Mouse (Mus musculus): ENCODE measurements around the gene Mrps2.

Mrps2 gene

GRCm38 (mm10) chr2:28467860-28468485, at the start of gene Mrps2:
TSS of gene Mrps2 (plus strand) at chr2:28468066.
- peak; percentile 95 for DNase-seq (ENCODE audit: low read depth, low spot score)

GRCm38 (mm10) chr2:28419898-28420297, 48.0 kb upstream of the Mrps2 start:
- peak; percentile 93 for DNase-seq (ENCODE audit: low read depth, low spot score)

DNA sequence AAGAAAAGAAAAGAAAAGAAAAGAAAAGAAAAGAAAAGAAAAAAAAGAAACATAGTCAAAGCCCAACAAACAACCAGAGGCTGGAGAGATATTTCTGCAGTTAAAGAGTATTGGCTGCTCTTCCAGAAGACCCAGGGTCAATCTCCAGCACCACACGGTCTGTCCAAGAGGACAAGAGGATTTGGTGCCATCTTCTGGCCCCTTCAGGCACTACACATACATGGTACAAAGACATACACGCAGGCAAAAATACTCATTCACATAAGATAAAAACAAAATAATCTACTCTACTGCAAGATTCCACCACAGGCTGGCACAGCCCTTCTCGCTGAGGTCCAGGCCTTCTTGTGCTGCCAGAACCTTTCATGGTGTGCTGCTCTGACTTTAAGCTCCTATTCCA, 44.7 kb upstream of the Mrps2 start:
- peak; percentile 88 for DNase-seq (ENCODE audit: low read depth, low spot score)

DNA sequence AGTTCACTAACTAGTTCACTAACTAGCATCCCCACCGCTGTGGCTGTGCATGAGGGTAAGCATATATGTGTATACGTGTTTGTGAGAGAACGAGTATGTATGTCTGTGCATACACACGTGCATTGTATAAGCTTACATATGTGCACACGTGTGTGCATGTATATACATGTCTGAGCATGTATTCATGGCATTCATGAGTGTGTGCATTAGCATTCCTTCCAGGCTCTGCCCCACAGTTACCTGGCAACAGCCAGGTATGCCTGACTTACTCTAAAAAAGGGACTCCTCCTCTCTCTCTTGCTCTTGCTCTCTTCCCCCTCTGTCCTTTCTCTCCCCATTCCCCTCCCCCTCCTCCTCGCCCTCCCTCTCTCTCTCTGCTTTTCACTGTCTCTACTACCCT, 40.6 kb upstream of the Mrps2 start:
- DNase-seq (ENCODE audit: low read depth, low spot score) = no peak

DNA sequence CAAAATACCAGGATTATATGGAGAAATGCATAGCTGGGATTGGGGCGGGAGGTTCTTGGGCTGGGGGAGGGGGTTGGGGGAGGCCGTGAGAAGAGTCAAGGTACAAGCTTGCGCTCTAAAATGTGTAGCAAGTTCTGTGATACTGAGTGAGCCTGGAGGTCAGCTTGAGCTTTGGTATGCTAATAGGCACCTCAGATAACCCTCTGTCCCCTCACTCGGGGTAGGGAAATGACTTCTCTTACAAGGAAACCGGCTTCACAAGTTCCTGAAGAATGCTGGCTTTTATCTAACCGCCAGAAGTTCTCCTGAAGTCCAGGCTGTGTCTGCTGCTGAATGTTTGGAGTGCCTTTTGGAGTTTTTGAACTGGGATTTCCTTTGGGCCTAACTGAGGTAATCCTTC, 37.0 kb upstream of the Mrps2 start:
- DNase-seq (ENCODE audit: low read depth, low spot score) = peak; percentile 34

DNA sequence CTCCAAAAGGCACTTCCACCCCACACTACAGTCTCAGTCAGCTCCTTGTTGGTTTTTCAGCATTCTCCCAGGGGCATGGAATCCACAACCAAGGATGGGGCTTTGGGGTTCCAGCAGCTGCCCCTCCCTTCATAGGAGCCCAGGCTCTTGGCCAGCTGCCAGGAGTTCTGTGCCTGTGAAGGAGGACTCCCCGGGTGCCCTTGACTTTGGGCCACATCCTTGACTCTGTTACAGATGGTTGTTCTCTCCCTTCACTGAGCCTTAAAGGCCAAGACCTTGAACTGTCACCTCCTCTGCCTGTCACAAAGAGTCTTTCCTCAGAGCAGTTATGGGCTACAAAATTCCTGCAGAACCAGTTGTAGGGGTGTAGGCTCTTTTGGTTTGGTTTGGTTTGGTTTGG, 35.1 kb upstream of the Mrps2 start:
- DNase-seq (ENCODE audit: low read depth, low spot score) = peak; percentile 86

DNA sequence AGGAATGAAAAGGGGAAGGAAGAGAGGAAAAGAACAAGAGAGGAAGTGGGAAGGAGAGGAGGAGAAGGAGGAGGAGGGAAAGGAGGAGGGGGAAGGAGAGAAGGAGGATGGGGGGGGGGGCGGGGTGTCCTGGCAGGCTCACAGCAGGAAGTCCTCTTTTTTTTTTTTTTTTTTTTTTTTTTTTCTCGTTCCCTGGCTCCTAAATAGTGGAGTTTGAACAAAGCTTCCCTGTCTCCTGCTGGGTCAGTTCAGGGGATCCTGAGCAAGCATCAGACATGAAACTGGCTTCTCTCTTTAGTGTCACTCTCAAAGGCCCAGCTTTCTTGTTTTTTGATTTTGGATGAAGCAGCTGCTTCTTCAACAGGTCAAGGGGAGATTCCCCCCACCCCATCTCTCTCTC, 34.4 kb upstream of the Mrps2 start:
- no peak for DNase-seq (ENCODE audit: low read depth, low spot score)

DNA sequence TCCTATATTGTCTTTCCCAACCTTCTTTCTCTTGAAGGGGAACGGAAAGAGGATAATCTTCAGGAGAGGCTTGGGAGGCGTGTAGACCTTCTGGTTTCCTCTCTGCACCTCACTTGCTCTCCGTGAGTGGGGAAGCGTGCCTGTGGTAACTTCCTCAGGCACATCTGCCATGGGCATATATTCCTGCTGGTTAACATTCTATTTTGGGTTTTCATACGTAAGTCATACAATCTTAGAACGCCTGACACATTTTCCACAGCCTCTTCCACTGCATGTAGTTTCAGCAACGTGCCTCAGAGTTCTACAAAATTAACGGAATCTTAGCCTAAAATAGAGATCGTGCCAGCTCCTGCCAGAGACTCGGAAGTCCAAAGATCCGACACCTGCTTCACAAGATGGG, 32.5 kb upstream of the Mrps2 start:
- DNase-seq (ENCODE audit: low read depth, low spot score) = no peak

DNA sequence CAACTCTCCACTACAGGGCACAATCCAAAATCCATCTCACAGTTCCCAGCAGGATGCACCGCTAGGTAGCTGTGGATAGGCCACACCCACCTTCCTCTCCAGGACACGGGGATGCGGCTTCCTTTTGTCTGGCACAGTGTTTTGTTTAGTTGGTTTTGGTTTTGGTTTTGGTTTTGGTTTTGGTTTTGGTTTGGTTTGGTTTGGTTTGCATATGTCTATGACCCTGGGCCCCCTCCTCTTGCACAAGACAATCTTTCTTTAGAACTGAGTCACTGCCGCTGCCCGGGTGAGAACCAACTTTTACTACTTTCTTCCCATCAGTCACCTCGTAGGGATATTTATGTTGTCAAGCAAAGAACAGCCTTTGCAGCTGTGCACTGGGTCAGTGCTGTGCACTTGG, 27.0 kb upstream of the Mrps2 start:
- DNase-seq (ENCODE audit: low read depth, low spot score) = peak; percentile 42

DNA sequence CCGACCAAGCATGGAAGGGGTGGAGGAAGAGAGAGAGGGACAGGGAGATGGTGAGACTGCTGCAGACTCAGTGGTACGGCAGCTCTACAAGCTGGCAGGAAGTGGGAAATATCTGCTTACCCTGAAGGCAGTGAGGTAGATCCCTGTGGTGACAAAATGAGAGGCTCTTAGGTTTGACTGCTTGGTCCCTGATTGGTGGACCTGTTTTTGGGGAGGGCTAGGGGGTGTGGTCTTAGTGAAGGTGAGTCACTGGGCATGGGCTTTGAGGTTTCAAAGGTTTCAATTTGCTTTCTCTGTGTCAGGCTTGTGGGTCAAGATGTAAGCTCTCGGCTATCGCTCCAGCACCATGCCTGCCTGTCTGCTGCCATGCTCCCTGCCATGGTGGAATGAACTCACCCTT, 22.8 kb upstream of the Mrps2 start:
- no peak for DNase-seq (ENCODE audit: low read depth, low spot score)

- DNase-seq (ENCODE audit: low read depth, low spot score) = no peak
Measured at GRCm38 (mm10) chr2:28446181-28446514, 21.7 kb upstream of the Mrps2 start.

DNA sequence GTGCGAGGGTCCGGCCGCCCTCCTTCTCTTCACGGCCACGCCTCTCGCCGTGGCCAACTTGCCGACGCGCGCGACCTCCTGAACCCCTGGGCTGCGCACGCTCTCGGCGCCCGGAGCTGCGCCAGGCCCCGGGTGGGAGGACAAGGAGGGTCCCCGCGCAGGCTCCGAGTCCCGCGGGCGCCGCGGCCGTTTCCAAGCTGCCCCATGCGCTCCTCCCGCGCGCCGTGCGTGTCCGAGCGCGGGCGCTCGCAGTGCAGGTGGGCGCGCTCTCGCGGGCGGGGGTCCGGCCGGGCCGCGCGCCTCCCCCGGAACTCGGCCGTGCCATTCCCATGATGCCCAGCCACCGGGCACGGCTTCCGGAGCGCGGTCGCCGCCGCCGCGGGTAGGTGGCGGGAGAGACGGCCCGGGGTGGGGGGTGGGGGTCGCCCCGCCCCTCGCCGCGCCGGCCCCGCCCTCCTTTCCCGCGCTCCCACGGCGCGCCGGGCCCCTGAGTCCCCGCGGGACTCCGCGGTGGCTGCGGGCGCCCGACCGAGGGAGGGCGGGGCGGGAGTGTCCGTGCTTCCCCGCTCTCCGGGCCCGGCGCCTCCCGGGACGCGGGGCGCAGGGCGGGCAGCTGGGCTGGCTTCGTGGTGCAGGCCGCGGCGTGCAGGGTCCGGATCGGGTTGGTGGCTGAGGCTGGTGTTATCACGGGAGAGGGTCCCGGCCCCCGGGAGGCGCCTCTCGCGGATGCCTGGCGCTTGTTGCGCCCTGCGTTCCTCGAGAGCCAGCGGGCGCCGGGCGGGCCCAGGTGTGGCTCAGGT, 21.2 kb upstream of the Mrps2 start, which contains the start of gene Ppp1r26:
Ppp1r26 (plus strand) TSS at position 286 of the 800 bp plus-strand sequence.
- DNase-seq (ENCODE audit: low read depth, low spot score) = peak; percentile 49

GRCm38 (mm10) chr2:28447315-28447670, 20.6 kb upstream of the Mrps2 start:
- no peak for DNase-seq (ENCODE audit: low read depth, low spot score)

GRCm38 (mm10) chr2:28451663-28452062, 16.2 kb upstream of the Mrps2 start:
- no peak for DNase-seq (ENCODE audit: low read depth, low spot score)

DNA sequence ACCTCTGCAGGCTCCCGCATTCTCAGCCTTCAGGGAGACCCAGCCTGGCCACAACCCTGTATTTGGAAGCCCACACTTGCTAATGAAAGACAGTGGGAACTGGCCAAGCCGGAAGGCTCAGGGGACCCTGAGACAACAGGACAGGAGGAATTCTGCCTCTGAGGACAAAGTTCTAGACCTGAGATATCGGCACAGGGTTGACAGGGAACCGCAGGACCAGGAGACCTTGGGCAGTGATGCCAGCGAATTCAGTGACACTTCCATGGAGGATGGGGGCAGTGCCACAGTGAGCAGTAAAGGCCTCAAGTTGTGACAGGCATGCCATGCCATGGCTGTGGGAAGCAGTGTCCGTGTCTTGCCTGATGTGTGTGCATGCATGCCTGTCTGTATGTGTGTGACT, 14.3 kb upstream of the Mrps2 start:
- no peak for DNase-seq (ENCODE audit: low read depth, low spot score)

GRCm38 (mm10) chr2:28456616-28457015, 11.2 kb upstream of the Mrps2 start:
- no peak for DNase-seq (ENCODE audit: low read depth, low spot score)

GRCm38 (mm10) chr2:28463919-28464318, 3.9 kb upstream of the Mrps2 start:
- DNase-seq (ENCODE audit: low read depth, low spot score) = peak; percentile 93

GRCm38 (mm10) chr2:28464919-28465318, 2.9 kb upstream of the Mrps2 start:
- DNase-seq (ENCODE audit: low read depth, low spot score) = no peak

DNA sequence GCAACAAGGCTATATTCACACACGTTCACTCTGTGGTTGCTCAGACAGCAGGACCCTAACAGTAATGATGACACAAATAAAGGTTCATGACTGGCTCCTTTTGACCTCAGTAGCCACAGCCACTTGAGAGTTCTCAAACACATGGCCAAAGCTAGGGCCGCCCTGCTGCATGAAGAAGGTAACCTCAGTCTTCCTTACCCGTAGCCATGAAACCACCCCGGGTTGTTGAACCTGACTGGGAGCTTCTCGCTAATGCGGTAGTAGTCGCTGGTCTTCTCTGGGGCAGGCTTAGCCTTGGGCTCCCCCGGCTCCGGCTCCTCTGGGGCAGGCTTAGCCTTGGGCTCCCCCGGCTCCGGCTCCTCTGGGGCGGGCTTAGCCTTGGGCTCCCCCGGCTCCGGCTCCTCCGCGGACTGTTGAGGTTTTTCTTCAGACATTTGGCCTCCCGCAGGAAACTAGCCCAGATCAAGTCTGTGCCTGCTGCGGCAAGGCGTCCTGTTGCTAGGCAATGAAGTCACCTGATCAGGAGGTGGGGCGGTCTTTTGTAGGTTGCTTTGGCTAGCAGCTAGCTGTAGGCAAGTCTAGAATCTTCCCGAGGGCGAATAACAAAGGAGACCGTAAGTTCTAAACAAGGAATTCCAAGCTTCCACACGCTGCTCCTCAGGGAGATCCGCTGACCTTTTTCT, 1.9 kb upstream of the Mrps2 start, which contains the start of gene 1700007K13Rik:
1700007K13Rik (minus strand) TSS at position 497 of the 683 bp plus-strand sequence.
- DNase-seq (ENCODE audit: low read depth, low spot score) = peak; percentile 98

DNA sequence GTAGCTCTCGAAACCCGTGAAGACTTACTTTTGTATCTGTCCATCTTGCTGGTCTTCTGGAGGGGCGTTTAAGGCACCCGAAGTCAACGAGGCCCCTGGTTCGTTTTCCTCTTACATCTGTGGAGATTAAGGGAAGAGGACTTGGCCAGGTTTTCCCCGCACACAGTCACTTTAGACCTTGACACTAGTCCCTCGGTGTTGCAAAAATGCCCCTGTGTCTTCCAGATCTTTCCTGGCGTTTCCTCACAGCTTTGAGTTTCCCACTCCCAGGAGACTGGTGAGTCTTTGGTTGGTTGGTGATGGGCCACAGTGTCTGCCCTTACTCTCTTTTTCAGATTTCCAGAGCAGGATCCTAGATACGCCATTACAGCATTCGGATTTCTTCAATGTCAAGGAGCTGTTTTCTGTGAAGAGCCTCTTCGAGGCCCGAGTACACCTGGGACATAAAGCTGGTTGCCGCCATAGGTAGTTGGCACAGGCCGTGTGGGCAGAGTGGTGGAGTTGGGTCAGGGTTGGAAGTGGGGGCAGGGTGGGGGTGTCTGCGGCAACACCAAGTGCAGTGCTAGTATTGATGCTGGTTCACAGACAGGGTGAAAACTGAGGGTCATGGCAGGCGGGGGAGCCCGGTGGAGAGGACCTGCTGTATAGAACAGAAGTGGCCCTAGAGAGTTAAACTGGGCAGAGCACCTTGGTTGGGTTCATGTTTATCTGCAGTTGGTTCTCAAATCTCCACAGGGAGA, 790 bp downstream of the Mrps2 start:
- DNase-seq (ENCODE audit: low read depth, low spot score) = no peak

GRCm38 (mm10) chr2:28469461-28469860, 1.6 kb downstream of the Mrps2 start:
- DNase-seq (ENCODE audit: low read depth, low spot score) = peak; percentile 24

GRCm38 (mm10) chr2:28470591-28470990, 2.7 kb downstream of the Mrps2 start:
- peak; percentile 42 for DNase-seq (ENCODE audit: low read depth, low spot score)
